Mouse (Mus musculus) cortical plate, adult 2 months (tissue): ENCODE results near the gene Nars2.

Experiments used
- CTCF ChIP-seq: fragments of 200-500 bp; IDR thresholded peaks from 2 replicates; pipeline ENCODE4 v1.5.1; 2011; ENCODE audit warnings: mild to moderate bottlenecking, control low read depth, low read length; ENCODE audit not compliant: insufficient read depth; ENCODE audit errors: extremely low read depth
- POLR2A ChIP-seq: fragments of 200-500 bp; IDR thresholded peaks from 2 replicates; pipeline ENCODE4 v1.6.1; 2011; ENCODE audit warnings: mild to moderate bottlenecking, low read length, control low read depth; ENCODE audit not compliant: insufficient read depth; ENCODE audit errors: extremely low read depth

GRCm38 (mm10) chr7:97026772-97027358 is 75.6 kb downstream of the Nars2 start:
- TF ChIP-seq CTCF, result no peak
- no peak for TF ChIP-seq POLR2A
